Mouse (Mus musculus): Measurements from ENCODE around the gene Prkn.

Gene Prkn

DNA sequence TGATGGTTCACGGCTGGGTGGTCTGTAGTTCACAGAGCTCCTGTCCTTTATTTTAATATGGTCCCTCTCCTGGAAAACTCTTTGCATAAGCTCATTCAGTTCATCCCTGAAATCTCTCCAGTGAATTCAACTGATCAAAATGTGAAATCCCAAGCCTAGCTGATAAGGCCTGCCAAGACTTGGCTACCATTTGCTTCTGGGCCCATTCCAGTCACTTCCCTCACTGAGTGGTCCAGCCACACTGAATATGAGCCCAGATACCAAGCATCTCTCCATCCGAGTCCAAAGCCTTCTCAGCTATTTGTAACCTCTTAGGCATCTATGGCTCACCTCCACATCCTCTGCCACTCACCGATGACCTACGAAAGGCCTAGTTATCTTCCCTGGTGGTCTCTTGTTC, 427.8 kb downstream of the Prkn start:
- in situ Hi-C loops (cut with MboI, MseI): no loop called here

- in situ Hi-C loops (cut with MboI, MseI): no loop called here
These were observed 430.0 kb downstream of the Prkn start for GRCm38 (mm10) chr17:11270179-11270578.

DNA sequence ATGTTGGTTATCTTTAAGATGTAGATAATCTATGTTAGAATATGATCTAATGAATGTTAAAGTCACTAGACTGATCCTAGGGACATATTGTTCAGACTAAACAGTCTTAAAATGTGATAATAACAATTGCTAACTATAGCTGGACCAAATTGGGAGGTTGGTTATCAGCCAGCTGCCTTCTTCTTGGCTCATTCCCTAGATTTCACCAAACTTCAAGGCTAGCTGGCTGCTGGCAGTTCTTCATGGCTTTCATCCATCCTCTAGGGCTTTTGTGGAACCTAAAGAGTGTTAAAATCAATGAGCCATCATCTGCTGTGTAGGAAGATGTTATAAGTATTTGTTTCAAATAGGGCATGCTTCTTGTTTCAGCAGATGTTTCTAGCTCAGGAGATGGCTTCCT, 431.7 kb downstream of the Prkn start:
- in situ Hi-C loops (cut with MboI, MseI): no loop called here

DNA sequence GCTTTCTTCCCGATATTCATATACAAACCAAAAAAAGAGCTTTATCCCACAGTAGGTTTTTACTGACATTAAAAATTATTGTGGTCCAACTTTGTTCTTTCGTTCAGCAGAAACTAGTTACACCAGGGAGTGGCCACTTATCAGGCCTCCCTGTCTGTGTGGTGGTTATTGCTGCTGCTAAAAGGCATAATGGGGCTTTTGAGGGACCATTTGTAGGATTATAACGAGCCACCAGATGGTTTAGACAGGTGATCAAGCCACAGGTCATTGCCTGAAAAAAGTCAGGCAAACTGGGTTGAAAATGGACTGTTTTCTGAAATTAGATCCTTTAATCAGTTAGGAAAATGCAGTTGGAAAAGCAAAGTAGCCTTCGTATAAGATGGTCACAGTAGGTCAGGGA, 444.1 kb downstream of the Prkn start:
- in situ Hi-C loops (cut with MboI, MseI): no loop called here

GRCm38 (mm10) chr17:11290183-11290582, 450.0 kb downstream of the Prkn start:
- in situ Hi-C loops (cut with MboI, MseI): no loop called here

DNA sequence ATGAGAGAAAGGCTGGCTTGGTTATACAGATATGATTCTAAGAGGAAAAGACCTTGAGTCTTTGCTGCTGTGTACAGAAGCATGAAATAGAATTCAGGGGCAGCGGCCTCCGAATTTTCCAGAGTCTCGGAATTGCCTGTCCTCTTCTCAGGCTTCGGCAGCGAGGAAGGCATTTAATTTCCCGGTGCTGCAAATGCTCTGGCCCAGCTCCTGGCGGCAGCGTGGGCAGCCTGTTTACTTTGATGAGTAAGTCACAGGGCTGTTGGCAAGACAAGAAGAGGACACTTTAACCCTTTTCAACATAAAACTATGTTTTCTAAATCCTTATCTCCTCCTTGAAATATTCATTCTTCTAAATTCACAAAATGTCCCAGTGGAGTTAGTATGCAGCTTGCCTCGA, 462.9 kb downstream of the Prkn start:
- in situ Hi-C loops (cut with MboI, MseI): no loop called here

- in situ Hi-C loops (cut with MboI, MseI): no loop called here
These were observed 469.7 kb downstream of the Prkn start for GRCm38 (mm10) chr17:11309843-11310242.

- in situ Hi-C loops (cut with MboI, MseI): no loop called here
These were observed 474.0 kb downstream of the Prkn start for GRCm38 (mm10) chr17:11314163-11314562.

DNA sequence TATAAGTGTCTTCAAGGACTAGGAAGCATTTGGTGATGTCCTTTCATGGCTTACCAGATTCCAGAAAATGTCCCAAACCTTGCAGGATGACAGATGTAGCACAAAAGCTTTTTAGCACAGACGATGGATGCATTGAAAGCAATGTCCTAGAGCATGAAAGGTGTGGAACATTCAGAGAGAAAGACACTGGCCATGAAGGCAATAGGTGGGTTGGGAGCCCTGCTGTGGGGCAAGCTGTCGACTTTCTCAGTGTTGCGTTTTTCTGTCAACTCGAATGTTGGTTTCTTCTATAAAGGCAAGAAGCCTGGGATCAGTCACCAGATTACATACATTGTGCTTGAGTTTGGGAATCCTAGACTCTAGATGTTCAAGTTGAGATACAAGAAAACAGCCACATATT, 475.5 kb downstream of the Prkn start:
- in situ Hi-C loops (cut with MboI, MseI): no loop called here

DNA sequence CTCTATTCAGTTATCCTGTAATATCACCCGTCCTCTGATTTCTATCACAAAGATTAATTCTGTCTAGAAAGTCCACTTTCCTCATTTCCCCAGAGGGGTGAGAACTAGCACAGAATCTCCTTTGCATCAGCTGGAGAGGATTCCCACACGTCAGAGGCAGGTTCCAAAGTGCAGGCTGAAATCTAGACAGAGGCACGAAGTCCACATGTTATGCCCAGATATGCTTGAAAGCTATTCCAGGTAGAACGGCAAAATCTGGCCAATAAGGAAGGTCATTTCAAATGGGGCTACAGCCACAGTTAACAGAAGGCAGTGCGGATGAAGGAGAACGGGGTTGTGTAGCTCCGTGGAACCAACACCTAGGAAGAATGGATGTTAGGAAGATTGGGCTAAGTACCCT, 478.8 kb downstream of the Prkn start:
- in situ Hi-C loops (cut with MboI, MseI): no loop called here

DNA sequence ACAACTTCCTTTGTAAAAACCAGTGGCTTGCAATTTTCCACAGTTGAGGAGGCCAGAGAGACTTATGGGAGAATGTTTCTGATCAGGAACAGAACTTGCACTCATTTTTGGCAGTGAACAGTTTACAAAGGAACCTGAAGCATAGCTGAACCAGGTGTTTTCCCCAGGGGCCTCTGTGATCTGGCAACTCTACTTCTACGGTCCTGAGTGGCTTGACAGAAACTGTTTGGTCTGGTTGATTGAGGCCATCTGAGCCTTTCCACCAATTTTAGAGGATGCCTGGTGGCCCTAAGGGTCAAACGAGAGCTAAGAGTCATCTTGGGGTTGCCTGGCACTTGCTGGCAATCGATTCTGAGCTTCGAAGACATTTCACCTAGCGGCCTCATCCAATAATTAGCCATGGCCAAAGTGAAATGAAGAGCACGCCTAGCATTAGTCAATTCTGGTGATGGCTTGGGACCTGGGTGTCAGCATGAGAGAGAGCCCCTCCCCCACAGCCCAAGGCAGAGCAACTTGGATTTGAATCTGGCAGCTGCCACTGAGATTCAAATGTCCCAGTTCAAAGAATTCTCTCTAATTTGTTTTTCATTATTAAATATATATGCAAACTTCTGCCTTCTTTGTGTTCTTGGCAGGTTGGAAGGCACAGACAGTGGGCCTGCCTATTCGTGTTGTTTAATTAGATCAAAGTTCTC, 479.6 kb downstream of the Prkn start:
- in situ Hi-C loops (cut with MboI, MseI): no loop called here

DNA sequence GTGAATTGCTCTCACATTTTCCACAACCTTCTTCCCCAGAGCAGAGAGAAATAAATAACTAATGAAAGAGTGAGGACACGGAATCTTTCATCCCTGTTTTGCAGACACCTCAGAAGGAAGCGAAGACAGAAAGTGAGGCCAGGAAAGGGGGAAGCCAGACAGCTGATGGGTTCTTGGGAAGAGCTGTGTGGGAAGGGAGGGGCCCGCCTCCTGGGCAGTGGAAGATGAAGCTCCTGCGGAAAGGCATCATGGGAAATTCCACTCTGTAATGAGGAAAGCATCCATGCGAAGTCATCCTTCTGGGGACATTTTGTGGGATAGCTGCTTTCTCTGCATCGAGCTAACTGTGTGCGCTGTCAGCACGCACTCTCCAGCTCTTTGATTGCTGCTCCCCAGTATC, 491.9 kb downstream of the Prkn start:
- in situ Hi-C loops (cut with MboI, MseI): no loop called here

GRCm38 (mm10) chr17:11333741-11334140, 493.6 kb downstream of the Prkn start:
- in situ Hi-C loops (cut with MboI, MseI): no loop called here

DNA sequence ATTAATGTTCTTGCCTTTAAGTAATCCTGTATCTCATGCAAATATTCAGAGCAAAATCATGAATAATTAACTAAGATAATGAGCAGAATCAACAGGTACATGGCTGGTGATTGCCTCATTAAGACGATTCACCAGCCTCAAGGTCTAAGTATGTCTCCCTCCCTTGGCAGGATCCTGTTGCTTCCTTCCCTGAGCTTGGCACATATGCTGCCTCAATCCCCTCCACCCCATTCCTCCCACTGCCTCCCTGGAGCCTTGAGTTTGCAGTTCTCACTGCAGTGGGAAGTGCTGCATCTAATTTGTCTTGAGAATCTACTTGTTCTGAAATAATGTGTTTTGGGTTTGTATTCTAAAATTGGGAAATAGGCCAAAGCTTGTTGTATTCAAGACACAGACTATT, 496.0 kb downstream of the Prkn start:
- in situ Hi-C loops (cut with MboI, MseI): no loop called here

GRCm38 (mm10) chr17:11340368-11340767, 500.2 kb downstream of the Prkn start:
- in situ Hi-C loops (cut with MboI, MseI): no loop called here

DNA sequence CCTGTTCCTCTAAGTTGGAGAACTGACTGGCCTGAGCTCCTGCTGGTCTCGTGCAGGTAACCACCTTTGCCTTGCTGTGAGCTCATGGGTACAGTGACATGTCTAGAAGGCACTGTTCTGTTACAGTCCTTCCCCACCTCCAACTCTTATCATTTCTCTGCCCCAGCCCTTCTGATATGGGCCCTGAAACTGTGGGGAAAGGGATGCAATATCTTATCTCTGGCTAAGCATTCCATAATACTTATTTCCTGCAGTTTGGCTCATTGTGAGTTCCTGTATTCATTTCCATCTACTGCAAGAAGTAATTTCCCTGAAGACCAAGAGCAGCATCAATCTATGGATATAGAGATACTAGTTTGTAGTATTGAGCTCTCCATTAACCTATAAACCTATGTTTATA, 506.1 kb downstream of the Prkn start:
- in situ Hi-C loops (cut with MboI, MseI): no loop called here

- in situ Hi-C loops (cut with MboI, MseI): no loop called here
These were observed 512.8 kb downstream of the Prkn start for GRCm38 (mm10) chr17:11352778-11353552.

DNA sequence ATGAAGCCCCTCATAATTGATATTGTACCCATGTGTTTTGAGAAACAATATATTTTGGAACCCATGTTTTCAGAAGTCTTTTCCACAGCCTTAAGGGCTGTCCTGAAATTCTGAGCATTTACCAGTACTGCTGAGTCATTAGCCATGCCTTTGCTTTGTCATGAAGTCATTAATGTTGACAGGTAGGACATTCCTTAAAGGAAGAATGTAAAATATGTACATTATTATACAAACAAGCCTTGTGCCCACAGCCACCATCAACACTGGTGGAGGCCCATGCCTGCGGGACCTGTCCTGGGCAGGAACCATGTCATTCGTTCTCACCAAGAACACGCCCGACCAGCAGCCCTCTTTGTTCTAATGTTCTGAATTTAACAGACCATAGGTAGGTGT, 513.4 kb downstream of the Prkn start:
- in situ Hi-C loops (cut with MboI, MseI): no loop called here

GRCm38 (mm10) chr17:11354348-11354747, 514.2 kb downstream of the Prkn start:
- in situ Hi-C loops (cut with MboI, MseI): no loop called here

- in situ Hi-C loops (cut with MboI, MseI): no loop called here
These were observed 535.3 kb downstream of the Prkn start for GRCm38 (mm10) chr17:11375461-11375860.

- in situ Hi-C loops (cut with MboI, MseI): no loop called here
These were observed 543.3 kb downstream of the Prkn start for GRCm38 (mm10) chr17:11383364-11383962.

DNA sequence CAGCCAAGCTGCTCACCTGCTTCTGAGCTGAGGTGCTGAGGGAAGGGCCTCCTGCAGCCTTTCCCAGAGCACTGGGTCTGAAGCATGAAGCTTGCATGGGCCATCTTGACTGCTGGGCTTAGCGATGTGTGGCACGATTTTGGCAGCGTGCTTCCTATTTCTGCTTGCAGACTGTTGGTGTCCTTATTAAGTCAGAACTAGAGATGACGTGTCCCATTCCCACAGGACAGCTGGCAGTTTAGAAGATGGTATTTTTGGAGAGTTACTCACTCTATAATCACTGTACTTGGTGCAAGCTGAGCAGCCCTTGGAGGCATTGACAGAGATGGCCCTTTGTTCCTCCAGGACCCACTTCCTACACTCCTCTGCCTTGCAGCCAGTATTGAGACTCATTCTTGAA, 545.1 kb downstream of the Prkn start:
- in situ Hi-C loops (cut with MboI, MseI): no loop called here
